Mouse (Mus musculus) right cerebral cortex, adult 2 months (tissue): ENCODE results near the gene Patj.
"Not testable (repeated sequence)": the region's sequence is repeated elsewhere in the genome, so short reads cannot be mapped to it uniquely, and the experiment has no call there.

Experiments
- DNase-seq, 2 experiments: peaks; one replicate each; pipeline ENCODE4 v3.0.0; 2021 to 2022; ENCODE audit warnings: low spot score in 2 of 2

Gene Patj

DNA sequence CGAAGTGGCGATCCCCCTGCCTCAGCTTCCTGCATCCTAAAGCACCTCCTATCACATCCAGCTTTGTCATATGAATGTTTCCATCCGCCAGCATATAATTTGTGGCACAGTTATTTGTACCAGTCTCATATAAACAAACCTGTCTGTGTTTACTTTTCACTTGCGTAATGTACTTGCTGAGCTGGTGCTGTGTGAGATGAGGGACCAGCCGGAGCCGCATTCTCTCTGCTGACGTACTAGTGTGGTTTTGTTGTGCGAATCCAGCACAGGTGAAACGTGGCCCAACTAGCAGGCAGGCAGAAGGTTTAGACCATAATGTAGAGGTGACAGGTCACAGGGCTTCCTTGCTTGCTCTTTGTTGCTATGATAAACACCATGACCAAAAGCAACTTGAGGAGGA lies 171.9 kb downstream of the Patj start:
- DNase-seq, result no peak

- DNase-seq, result no peak
Measured at GRCm38 (mm10) chr4:98569904-98570303, 174.3 kb downstream of the Patj start.

DNA sequence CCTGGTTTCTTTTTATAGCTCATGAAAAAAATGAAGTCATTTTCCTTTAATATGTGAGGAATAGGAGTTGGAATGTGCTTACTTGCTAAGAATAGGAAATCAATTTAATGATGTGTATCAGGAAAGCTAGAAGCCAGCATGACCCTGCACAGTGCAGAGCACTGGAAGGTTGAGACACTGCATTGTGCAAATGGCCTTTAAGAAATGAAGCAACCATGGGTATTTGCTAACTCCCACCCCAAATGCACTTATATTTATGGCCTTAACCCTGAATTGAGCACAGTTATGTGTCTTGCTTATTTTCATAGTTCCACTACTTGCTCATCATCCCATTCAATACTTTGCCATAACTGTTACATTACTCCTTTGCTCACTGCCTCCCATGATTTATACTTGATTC lies 181.7 kb downstream of the Patj start:
- DNase-seq, result no peak

- DNase-seq, result no peak
Measured at GRCm38 (mm10) chr4:98577957-98578541, 182.5 kb downstream of the Patj start.

DNA sequence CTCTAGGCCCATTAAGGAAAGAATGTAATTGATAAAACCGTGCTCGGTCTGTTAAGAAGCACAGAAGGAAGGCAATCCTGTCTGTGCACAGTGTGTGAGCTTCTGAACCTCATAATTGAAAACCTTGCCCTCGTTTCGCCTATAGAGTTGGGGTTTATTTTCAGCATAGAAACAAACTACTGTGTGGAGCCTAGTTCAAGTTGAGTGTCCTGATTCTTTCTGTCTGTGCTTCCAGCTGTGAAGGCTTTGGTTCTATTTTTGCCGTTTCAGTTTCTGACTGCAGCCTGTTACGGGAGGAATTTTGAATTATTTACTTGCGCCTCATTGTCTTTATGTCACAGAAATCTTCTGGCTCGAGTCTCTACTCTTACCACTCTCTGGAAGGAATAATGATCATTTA lies 185.9 kb downstream of the Patj start:
- DNase-seq, result no peak

DNA sequence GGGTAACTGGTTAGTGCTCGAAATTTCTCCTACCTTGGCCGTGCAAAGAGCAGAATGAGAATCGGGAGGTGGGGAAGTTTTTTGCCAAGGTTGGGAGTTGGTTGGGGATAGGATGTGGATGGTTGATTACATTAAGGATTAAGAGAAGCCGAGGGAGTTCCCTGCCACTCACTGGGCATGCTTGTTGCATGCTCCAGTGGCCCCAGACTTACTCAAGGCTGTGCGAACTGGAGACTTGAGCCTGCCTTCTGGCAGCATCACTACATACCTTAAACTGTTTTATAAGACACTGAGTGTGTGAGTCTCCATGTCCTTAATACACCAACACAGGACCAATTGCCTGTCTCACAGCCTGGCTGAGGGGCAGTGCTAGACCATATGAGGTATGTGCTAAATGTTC lies 188.4 kb downstream of the Patj start:
- DNase-seq, result no peak

- DNase-seq, result no peak
Measured at GRCm38 (mm10) chr4:98586303-98586702, 190.7 kb downstream of the Patj start.

DNA sequence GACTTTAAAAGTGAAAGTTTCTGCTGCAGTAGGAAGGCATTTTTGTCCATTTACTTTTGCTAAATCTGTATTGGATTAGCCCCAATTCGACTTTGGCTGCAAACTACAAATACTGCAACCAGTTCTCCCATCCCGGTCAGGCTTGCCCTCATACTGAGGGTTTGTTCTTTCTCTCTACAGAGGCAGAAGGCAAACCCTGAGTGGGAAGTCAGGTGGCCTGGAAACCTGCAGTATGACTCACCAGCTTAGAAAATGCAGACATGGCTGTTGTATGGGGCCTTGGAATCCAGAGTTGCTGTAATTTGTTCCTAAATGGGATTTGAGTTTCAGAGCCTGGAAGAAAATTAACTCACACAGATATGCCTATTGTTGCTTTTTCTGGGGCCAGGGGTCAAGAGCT lies 192.1 kb downstream of the Patj start:
- no peak for DNase-seq

DNA sequence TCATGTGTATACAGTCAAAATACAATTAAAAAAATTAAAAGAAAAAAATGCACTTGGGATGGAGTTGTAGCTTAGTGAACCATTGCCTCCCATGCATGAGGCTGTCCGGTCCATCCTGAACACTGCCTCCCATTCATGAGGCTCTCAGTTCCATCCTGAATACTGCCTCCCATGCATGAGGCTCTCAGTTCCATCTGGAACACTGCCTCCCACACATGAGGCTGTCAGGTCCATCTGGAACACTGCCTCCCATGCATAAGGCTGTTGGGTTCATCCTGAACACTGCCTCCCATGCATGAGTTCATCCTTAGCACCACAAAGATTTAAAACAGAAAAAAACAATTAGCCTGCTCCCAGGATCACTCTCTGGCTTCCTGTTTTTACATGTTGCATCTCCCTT lies 198.4 kb downstream of the Patj start:
- peak; percentile 34 to 44 for DNase-seq

DNA sequence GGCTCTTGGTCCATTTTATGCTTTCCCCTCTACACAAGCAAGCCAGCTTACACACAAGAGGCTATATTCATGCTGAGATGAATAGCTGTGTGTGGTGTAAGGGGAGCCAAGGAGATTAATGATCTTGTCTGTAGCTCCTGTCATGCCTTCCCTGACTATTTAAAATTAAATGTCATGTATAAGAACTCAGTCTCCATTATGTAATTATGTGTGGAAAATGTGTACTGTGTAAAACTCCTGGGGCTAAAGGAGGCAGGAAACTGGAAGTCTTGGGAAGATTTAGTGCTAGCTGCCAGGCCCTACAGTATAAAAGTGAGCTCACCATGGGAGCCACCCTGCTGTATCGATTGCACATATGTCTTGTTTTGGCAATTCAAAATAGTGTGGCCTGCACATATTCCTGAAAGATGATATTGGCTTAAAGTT lies 203.0 kb downstream of the Patj start:
- DNase-seq, result no peak

- DNase-seq, result no peak
Measured at GRCm38 (mm10) chr4:98599358-98599757, 203.8 kb downstream of the Patj start.

GRCm38 (mm10) chr4:98603131-98603530 lies 207.5 kb downstream of the Patj start:
- DNase-seq, result no peak

GRCm38 (mm10) chr4:98610501-98610900 lies 214.9 kb downstream of the Patj start:
- no peak for DNase-seq

- no peak for DNase-seq
Measured at GRCm38 (mm10) chr4:98614395-98614794, 218.8 kb downstream of the Patj start.

GRCm38 (mm10) chr4:98619199-98619598 lies 223.6 kb downstream of the Patj start:
- no peak for DNase-seq

GRCm38 (mm10) chr4:98620986-98621784 lies 225.6 kb downstream of the Patj start:
- DNase-seq, result no peak

GRCm38 (mm10) chr4:98622180-98622579 lies 226.6 kb downstream of the Patj start:
- DNase-seq, result no peak

DNA sequence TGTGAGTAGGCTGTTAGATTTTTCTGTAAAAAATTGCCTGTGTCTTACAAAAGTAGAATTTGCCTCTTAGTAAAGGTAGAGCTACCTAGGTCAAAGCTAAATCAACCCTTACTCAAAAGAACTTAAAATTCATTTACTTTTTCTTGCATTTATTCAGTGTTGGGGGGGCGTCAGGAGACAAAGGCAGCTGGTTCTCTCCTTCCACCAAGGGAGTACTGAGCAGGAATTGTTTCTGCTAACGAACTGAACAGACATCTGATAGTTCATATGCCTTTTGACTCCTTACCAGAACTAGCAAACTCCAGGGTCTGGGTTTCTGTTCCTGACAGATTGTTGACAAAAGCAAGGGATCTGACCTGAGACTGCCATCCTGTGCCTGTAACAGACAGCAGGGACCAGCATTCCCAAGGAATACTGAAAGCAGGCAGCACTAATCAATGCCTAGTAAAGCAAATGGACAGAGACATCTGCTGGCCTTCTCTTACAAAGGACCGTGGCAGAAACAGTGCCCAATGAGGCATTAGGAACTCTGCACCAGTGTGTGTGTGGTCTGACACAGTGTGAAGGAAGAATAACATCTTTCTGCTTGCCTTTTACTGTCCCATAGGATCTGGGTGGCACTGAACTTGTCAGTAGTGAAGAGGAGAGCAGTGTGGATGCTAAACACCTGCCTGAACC lies 227.6 kb downstream of the Patj start:
- no peak for DNase-seq

DNA sequence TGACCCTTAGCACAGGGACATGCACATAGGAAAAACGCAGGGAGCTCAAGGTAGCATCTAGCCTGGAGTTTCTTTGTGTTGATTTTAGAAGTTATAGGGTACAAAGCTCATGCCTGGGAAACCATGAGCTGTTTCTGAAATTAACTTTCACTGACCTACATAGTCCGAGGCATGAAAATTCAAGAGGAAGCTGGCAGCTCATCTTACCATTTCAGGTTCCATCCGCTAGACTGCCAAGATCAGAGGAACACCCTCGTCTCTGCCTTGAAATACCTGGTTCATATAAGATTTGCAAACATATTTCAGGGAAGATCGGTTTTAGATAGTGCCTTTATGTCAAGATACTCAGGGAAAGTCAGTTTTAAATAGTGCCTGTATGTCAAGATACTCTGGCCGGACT lies 232.7 kb downstream of the Patj start:
- DNase-seq, result no peak

- DNase-seq, result not testable (repeated sequence)
Measured at GRCm38 (mm10) chr4:98629217-98629616, 233.6 kb downstream of the Patj start.

DNA sequence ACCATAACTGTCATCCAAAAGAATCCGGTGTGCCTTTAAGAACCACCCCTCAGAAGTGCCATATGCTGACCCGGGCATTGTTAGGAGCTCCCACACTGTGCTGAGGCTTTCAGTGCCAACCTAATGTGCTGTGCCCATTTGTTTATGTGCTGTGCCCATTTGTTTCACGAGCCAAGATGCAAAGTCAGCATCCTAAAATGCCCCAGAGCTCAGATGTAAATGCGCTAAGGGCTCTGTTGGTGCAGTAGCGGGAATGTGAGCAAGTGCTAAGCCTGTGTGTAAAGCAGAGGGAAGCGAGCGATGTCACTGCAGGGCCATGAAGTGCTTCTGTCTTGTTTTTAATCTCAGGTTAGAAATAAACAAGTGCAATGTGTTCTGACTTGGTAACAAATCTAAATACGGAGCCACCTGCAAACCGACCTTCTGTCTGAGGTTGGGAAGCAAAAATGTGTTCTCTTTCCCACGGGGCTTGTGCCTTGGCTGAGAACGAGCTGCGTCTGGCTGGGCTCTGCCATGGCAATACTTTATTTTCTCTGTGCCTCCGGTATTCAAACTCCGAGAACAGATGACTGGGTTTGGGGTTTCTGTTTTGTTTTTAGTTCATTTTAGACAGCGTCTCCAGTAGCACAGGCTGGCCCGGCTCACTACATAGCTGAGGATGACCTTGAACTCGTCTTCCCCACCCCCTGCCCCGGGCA lies 239.7 kb downstream of the Patj start:
- no peak for DNase-seq

- DNase-seq, result no peak
Measured at GRCm38 (mm10) chr4:98638731-98639130, 243.1 kb downstream of the Patj start.
